Mouse (Mus musculus) ES-E14 (cell line): Measurements from ENCODE around the gene Gm42715.

Source experiments
- CHD2 ChIP-seq: IDR thresholded peaks from 2 replicates; pipeline ENCODE4 v1.6.1; 2014; ENCODE audit warnings: mild to moderate bottlenecking, low read depth, low read length, inconsistent platforms
- HCFC1 ChIP-seq: IDR thresholded peaks from 2 replicates; pipeline ENCODE4 v1.6.1; 2012; ENCODE audit warnings: low read length, inconsistent platforms, borderline replicate concordance; ENCODE audit not compliant: insufficient read depth
- MAFK ChIP-seq: IDR thresholded peaks from 2 replicates; pipeline ENCODE4 v1.6.1; 2014; ENCODE audit warnings: mild to moderate bottlenecking, low read depth, low read length, inconsistent platforms; ENCODE audit not compliant: insufficient read depth
- ZC3H11A ChIP-seq: IDR thresholded peaks from 2 replicates; pipeline ENCODE4 v1.6.1; 2012; ENCODE audit warnings: low read depth, mild to moderate bottlenecking, inconsistent platforms, low read length, borderline replicate concordance
- ZNF384 ChIP-seq: IDR thresholded peaks from 2 replicates; pipeline ENCODE4 v1.6.1; 2012; ENCODE audit warnings: low read depth, low read length, inconsistent platforms

- TF ChIP-seq ZNF384 (no peak), CHD2 (no peak), ZC3H11A (no peak), MAFK (no peak), HCFC1 (no peak)
Measured at GRCm38 (mm10) chr7:127611011-127611410, 91.6 kb downstream of the Gm42715 start.
